Mouse (Mus musculus) embryonic stem cell, embryonic (primary cell): ENCODE results near the gene Dpf2.

ENCODE experiments used
- CTCF ChIA-PET, 4 experiments: fragments of 300-600 bp in 2 of 4; fragments of 350-600 bp in 2 of 4; sonication (Branson Sonifier 250); formaldehyde crosslinking; loops; one replicate each; lab custom pipeline; 2022; ENCODE audit warnings: inconsistent platforms in 2 of 4; lab: Charles Lee
- POLR2A ChIA-PET, 4 experiments: fragments of 300-600 bp in 2 of 4; fragments of 350-600 bp in 2 of 4; sonication (Branson Sonifier 250); formaldehyde crosslinking; loops; one replicate each; lab custom pipeline; 2022; ENCODE audit warnings: antibody characterized with exemption in 4 of 4, inconsistent platforms in 1 of 4; lab: Charles Lee

Dpf2 gene

DNA sequence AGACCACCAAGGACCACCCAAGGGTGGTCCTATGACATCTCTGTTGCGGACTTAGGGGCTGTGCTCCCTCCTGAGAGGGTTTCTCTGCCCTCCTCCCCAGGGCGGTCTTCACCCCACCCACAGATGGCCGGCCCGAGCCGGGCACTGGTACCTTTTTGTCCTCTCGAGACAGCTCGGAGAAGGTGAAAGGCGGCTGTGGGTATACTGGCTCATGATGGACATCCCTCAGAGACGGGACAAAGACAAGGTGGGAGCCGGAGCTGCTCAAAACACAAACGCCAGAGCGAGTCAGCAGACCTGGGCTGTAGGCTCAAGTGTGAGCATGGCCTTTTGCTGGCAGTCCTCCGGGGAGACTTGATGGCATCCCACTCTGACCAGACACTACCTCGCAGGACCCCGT is 30.6 kb upstream of the Dpf2 start:
- ChIA-PET CTCF (interaction anchor here (0.5 to 1.6 kb wide), 6 partner anchors 13 to 1236 kb away, joined by 3 to 6 read pairs (median 4); partner anchors contain the start of gene Cdc42ep2 (in 1 of the 4)), POLR2A (interaction anchor here in 3 of 4 experiments (0.8 to 5.1 kb wide), 10 partner anchors 9 to 175 kb away, joined by 3 to 29 read pairs (median 8); partner anchors contain the start of genes Cdc42ep2 (in 2 of the 3), Dpf2 (in 1 of the 3) and Sac3d1 (in 1 of the 3))

- CTCF ChIA-PET, result interaction anchor here in 2 of 4 experiments (0.8 to 1.1 kb wide), 2 partner anchors 14 to 73 kb away, joined by 3 to 4 read pairs; partner anchors contain the start of gene Capn1 (in 1 of the 2)
- POLR2A ChIA-PET, result interaction anchor here in 2 of 4 experiments (3.4 to 5.1 kb wide), 3 partner anchors 14 to 18 kb away, joined by 11 to 29 read pairs (median 15); partner anchors contain the start of gene Cdc42ep2 (in 2 of the 2)
Observed at GRCm38 (mm10) chr19:5942581-5942980, 29.8 kb upstream of the Dpf2 start.

DNA sequence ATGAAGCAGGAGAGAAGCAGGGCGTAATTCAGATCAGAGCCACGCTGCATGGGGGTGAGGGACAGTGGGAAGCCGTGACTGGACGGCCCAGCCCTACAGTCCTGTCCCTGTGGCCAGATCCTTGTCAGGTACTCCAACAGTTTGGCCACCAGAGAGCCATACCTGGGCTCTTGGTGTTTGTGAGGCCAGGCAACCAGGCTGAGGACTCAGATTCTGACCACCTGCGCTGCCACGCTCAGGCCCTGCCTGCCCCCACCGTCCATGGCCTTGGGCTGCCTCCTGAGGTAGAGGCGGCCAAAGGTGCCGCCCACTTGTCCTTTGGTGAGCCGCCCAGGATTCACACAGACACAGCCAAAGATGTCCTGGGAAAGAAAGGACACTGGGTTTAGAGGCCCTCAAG is 27.8 kb upstream of the Dpf2 start:
- ChIA-PET CTCF (interaction anchor here in 2 of 4 experiments (1.0 to 1.6 kb wide), 2 partner anchors 153 to 154 kb away, joined by 3 to 5 read pairs; no protein-coding TSS in a partner anchor), POLR2A (interaction anchor here in 2 of 4 experiments (0.8 to 5.1 kb wide), 5 partner anchors 12 to 293 kb away, joined by 3 to 29 read pairs (median 3); partner anchors contain the start of genes Capn1 (in 1 of the 2) and Cdc42ep2 (in 1 of the 2))

GRCm38 (mm10) chr19:5940173-5940572 is 27.4 kb upstream of the Dpf2 start:
- POLR2A ChIA-PET, result interaction anchor here in 2 of 4 experiments (0.8 to 3.3 kb wide), 7 partner anchors 13 to 138 kb away, joined by 3 to 25 read pairs (median 3); partner anchors contain the start of genes Capn1 (in 1 of the 2) and Cdc42ep2 (in 1 of the 2)
- CTCF ChIA-PET, result interaction anchor here in 2 of 4 experiments (1.0 to 1.6 kb wide), 2 partner anchors 153 kb away, joined by 3 to 5 read pairs; no protein-coding TSS in a partner anchor

DNA sequence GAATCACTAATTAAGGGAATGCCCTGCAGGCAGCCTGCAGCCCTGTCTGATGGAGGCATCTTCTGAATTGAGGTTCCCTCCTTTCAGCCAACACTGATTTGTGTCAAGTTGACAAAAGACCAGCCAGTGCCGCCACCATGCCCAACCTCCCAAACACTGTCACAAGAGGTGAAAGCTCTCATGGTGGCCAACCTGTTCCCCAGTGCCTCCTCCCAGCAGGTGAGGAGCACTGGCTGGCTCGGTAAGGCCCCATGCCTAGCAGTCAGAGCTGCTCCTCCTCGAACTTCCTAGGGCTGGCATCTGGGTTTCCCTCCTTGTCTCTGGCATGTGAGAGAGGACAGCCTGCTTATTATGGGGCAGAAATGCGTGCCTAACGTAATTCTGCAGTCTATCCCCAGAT is 26.9 kb upstream of the Dpf2 start:
- POLR2A ChIA-PET, result interaction anchor here in 2 of 4 experiments (0.8 to 3.3 kb wide), 7 partner anchors 13 to 137 kb away, joined by 3 to 25 read pairs (median 3); partner anchors contain the start of genes Capn1 (in 1 of the 2) and Cdc42ep2 (in 1 of the 2)
- CTCF ChIA-PET, result interaction anchor here in 2 of 4 experiments (1.0 to 1.6 kb wide), 2 partner anchors 153 kb away, joined by 3 to 5 read pairs; no protein-coding TSS in a partner anchor

GRCm38 (mm10) chr19:5938516-5938915 is 25.7 kb upstream of the Dpf2 start:
- ChIA-PET CTCF (interaction anchor here in 1 of 4 experiments (1.1 to 4.8 kb wide), 4 partner anchors 15 to 152 kb away, joined by 3 to 31 read pairs (median 3); partner anchors contain the start of gene Cdc42ep2), POLR2A (interaction anchor here (0.9 to 3.3 kb wide), 25 partner anchors 9 to 274 kb away, joined by 3 to 25 read pairs (median 4); partner anchors contain the start of genes Cdc42ep2 (in 3 of the 4), Frmd8 (in 2 of the 4), Pola2 (in 2 of the 4) and Cdca5 (in 1 of the 4))

DNA sequence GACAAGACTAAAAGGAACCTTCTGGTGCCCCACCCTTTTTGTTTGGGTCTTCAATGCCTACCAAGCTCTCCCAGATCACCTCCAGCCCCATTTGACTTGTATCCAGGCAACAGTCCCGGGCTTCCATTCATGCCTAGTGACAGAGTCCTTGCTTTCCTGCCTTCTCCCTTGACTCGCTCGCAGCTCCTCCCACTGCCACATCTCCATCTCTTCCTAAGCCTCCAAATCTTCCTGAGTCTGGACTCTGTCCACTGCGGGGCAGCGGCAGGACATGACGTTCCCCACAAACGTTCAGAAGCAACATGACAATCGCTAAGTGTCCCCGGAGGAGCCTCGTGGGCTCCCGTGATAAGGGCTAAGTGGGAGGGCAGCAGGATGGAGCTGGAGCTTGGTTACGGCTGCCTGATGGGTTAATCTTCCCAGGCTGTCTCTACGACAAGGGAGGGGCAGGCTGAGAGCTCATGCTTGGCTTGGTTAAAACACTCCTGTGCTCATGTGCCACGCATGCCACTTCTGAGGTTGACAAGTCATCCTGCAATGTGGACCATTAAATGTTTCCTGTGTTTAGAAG is 25.1 kb upstream of the Dpf2 start:
- CTCF ChIA-PET, result interaction anchor here (0.6 to 4.8 kb wide), 10 partner anchors 14 to 461 kb away, joined by 3 to 31 read pairs (median 3); partner anchors contain the start of gene Cdc42ep2 (in 1 of the 4)
- POLR2A ChIA-PET, result interaction anchor here (0.6 to 3.3 kb wide), 37 partner anchors 9 to 734 kb away, joined by 3 to 25 read pairs (median 4); partner anchors contain the start of genes Cdc42ep2 (in 3 of the 4), Frmd8 (in 2 of the 4), Pola2 (in 2 of the 4) and Cdca5 (in 1 of the 4)

GRCm38 (mm10) chr19:5937095-5937835 is 24.5 kb upstream of the Dpf2 start:
- POLR2A ChIA-PET, result interaction anchor here (0.5 to 3.3 kb wide), 37 partner anchors 8 to 735 kb away, joined by 3 to 25 read pairs (median 4); partner anchors contain the start of genes Cdc42ep2 (in 3 of the 4), Frmd8 (in 2 of the 4), Pola2 (in 2 of the 4) and Cdca5 (in 1 of the 4)
- CTCF ChIA-PET, result interaction anchor here (0.6 to 4.8 kb wide), 11 partner anchors 14 to 461 kb away, joined by 3 to 31 read pairs (median 3); partner anchors contain the start of gene Cdc42ep2 (in 1 of the 4)

GRCm38 (mm10) chr19:5935691-5936090 is 22.9 kb upstream of the Dpf2 start:
- ChIA-PET POLR2A (interaction anchor here in 3 of 4 experiments (0.7 to 3.2 kb wide), 10 partner anchors 9 to 125 kb away, joined by 3 to 23 read pairs (median 3); partner anchors contain the start of genes Cdc42ep2 (in 2 of the 3), Capn1 (in 1 of the 3) and Tigd3 (in 1 of the 3)), CTCF (interaction anchor here in 2 of 4 experiments (1.3 to 4.8 kb wide), 4 partner anchors 12 to 206 kb away, joined by 4 to 31 read pairs (median 4); partner anchors contain the start of genes Arl2 (in 1 of the 2), Cdc42ep2 (in 1 of the 2) and Pola2 (in 1 of the 2))

DNA sequence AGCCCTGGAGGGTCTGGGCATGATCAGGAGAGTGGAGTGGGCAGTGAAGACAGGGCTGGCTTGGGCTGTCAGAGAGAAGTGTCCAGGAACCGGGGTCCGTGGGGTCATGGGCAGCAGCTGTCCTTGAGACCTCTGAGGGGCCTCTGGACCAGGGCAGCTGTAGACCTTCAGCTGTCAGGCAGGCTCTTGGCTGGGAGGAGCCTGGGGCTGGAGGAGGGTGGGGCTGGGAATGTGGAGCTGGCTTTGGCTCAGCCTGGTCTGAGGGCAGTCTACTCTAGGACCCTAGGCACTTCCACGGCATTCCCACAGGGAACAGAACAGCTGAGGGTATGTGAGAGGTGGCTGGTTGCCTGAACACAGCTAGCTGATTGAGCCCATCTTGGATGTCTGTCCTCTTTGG is 22.5 kb upstream of the Dpf2 start:
- POLR2A ChIA-PET, result interaction anchor here in 3 of 4 experiments (0.7 to 3.2 kb wide), 13 partner anchors 9 to 91 kb away, joined by 3 to 15 read pairs (median 3); partner anchors contain the start of genes Cdc42ep2 (in 2 of the 3), Capn1 (in 1 of the 3), Pola2 (in 1 of the 3) and Tigd3 (in 1 of the 3)
- CTCF ChIA-PET, result interaction anchor here in 2 of 4 experiments (0.6 to 4.8 kb wide), 5 partner anchors 11 to 206 kb away, joined by 3 to 31 read pairs (median 4); partner anchors contain the start of genes Arl2 (in 1 of the 2), Cdc42ep2 (in 1 of the 2) and Pola2 (in 1 of the 2)

GRCm38 (mm10) chr19:5929634-5930596 is 17.1 kb upstream of the Dpf2 start:
- CTCF ChIA-PET, result interaction anchor here in 2 of 4 experiments (0.7 to 1.1 kb wide), 2 partner anchors 9 to 89 kb away, joined by 3 read pairs; no protein-coding TSS in a partner anchor

GRCm38 (mm10) chr19:5928546-5928945 is 15.7 kb upstream of the Dpf2 start:
- ChIA-PET POLR2A (interaction anchor here (0.6 to 1.7 kb wide), 6 partner anchors 9 to 195 kb away, joined by 3 to 4 read pairs (median 3); no protein-coding TSS in a partner anchor), CTCF (interaction anchor here in 3 of 4 experiments (0.6 to 1.1 kb wide), 3 partner anchors 76 to 90 kb away, joined by 3 to 6 read pairs (median 5); no protein-coding TSS in a partner anchor)

More at GRCm38 (mm10) chr19:5929634-5930596, 17.1 kb upstream of the Dpf2 start:
- POLR2A ChIA-PET, result interaction anchor here in 3 of 4 experiments (1.0 to 1.5 kb wide), 7 partner anchors 8 to 156 kb away, joined by 3 to 7 read pairs (median 3); no protein-coding TSS in a partner anchor

- POLR2A ChIA-PET, result interaction anchor here (0.6 to 1.7 kb wide), 10 partner anchors 9 to 365 kb away, joined by 3 to 7 read pairs (median 4); no protein-coding TSS in a partner anchor
Observed at GRCm38 (mm10) chr19:5928104-5928503, 15.3 kb upstream of the Dpf2 start.

GRCm38 (mm10) chr19:5927532-5927931 is 14.7 kb upstream of the Dpf2 start:
- ChIA-PET CTCF (interaction anchor here in 1 of 4 experiments (0.6 to 0.8 kb wide), 2 partner anchors 157 to 298 kb away, joined by 4 to 6 read pairs; partner anchors contain the start of genes Cdca5 and Zfpl1), POLR2A (interaction anchor here (0.6 to 1.0 kb wide), 7 partner anchors 9 to 364 kb away, joined by 3 to 7 read pairs (median 4); no protein-coding TSS in a partner anchor)

More at GRCm38 (mm10) chr19:5928104-5928503, 15.3 kb upstream of the Dpf2 start:
- CTCF ChIA-PET, result interaction anchor here in 2 of 4 experiments (0.6 kb wide), 2 partner anchors 76 to 157 kb away, joined by 5 to 6 read pairs; partner anchors contain the start of genes Cdca5 (in 1 of the 2) and Zfpl1 (in 1 of the 2)

DNA sequence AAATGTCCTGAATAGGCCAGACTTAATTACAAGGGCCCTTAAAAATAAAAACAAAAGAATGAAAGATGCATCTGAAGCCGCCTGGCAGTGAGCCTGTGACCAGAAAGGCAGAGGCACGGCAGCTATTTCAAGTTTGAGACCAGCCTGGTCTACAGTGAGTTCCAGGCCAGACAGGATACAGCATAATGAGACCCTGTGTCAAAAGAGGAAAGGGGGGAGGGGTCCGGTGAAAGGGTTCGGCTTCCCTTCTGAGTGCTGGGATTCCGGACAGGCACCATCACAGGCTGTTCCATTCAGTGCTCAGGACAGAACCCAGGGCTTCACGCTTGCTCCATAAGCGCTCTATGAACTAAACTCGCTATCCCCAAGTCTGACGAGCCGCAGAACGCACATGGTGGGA is 14.2 kb upstream of the Dpf2 start:
- CTCF ChIA-PET, result interaction anchor here in 1 of 4 experiments (0.8 kb wide), 1 partner anchor 298 kb away, joined by 4 read pairs; no protein-coding TSS in a partner anchor
- POLR2A ChIA-PET, result interaction anchor here in 1 of 4 experiments (0.6 kb wide), 1 partner anchor 11 kb away, joined by 3 read pairs; no protein-coding TSS in a partner anchor
